Mouse (Mus musculus): Measurements from ENCODE around the gene Timm23. TPM values are rescaled to one million over a fixed set of nuclear protein-coding genes. Genes with fewer than 3 reads are reported as not detected.

The Timm23 gene
- total and polyA plus RNA-seq, 3 experiments, result 425 to 431 TPM; not detected in 1

DNA sequence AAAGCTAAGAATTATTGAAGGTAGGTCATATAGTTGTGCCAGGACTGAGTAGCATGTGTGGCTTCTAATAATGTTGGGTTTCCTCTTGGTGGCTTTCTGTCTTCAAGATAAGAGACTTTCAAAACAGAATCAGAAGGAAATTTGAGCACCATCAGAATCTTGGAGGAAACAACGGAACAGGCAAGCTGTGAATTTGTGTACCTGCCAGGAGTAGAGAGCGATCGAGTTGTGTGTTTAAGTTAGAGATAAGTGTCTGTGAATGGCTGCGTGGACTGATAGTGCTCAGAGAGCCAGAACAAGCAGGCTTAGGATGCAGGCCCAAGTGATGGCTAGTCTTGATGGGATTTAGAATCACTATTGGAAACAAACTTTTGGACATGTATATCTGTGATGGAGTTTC is 69.9 kb downstream of the Timm23 start (continued):
- TF ChIP-seq RCOR1 (IDR thresholded peaks at IDR 0.05; ENCODE audit: low read depth, low read length), result peak; percentile 91
- no peak for TF ChIP-seq ZC3H11A (IDR thresholded peaks at IDR 0.05; ENCODE audit: low read depth, low read length)
- no peak for TF ChIP-seq POLR2AphosphoS2 (IDR thresholded peaks at IDR 0.05; ENCODE audit: low read length)
- TF ChIP-seq CHD1 (IDR thresholded peaks at IDR 0.05; ENCODE audit: low read depth, low read length), result no peak
- no peak for TF ChIP-seq NRF1 (IDR thresholded peaks at IDR 0.05; ENCODE audit: insufficient read depth, low read depth, low read length, poor library complexity, severe bottlenecking)
- 0 out of 2 replicates have a peak, but pooled peaks have one; percentile 33 for TF ChIP-seq ZNF384 (IDR thresholded peaks at IDR 0.05; ENCODE audit: low read depth, low read length)
- peak; percentile 51; the same call in 1 of the 2 replicates for TF ChIP-seq MAFK (IDR thresholded peaks at IDR 0.05; ENCODE audit: borderline replicate concordance, low read depth, low read length)

Other genes starting within 250 kb of the Timm23 start
- 0.04 TPM in 1 of 2 replicates, not detected in the other for gene Galnt15, start 172.9 kb downstream of the Timm23 start, total RNA-seq (2012; rRNA removed)
- gene Galnt15, start 172.9 kb downstream of the Timm23 start, polyA plus RNA-seq (2012; ENCODE audit: insufficient read depth in 1 of 2, insufficient read length in 2 of 2, low read depth in 1 of 2, low replicate concordance in 2 of 2, missing spikeins in 1 of 2), result under 1 TPM in 1 of 2 experiments, not detected in 1; 0.15 TPM
- 52.4 and 54.8 TPM in 2 replicates for gene Oxnad1, start 116.5 kb downstream of the Timm23 start, total RNA-seq (2012; rRNA removed)
- 100 to 1,000 TPM in 1 of 2 experiments, 10 to 100 TPM in 1; 82.1 to 244 TPM for gene Oxnad1, start 116.5 kb downstream of the Timm23 start, polyA plus RNA-seq (2012; ENCODE audit: insufficient read depth in 1 of 2, insufficient read length in 2 of 2, low read depth in 1 of 2, low replicate concordance in 2 of 2, missing spikeins in 1 of 2)
- 110 and 116 TPM in 2 replicates for gene Dph3, start 116.2 kb downstream of the Timm23 start, total RNA-seq (2012; rRNA removed)
- 100 to 1,000 TPM; 103 to 108 TPM for gene Dph3, start 116.2 kb downstream of the Timm23 start, polyA plus RNA-seq (2012; ENCODE audit: insufficient read depth in 1 of 2, insufficient read length in 2 of 2, low read depth in 1 of 2, low replicate concordance in 2 of 2, missing spikeins in 1 of 2)
- gene Msmb, start 59.9 kb downstream of the Timm23 start, total RNA-seq (2012; rRNA removed), result not detected in 2 replicates
- not detected for gene Msmb, start 59.9 kb downstream of the Timm23 start, polyA plus RNA-seq (2012; ENCODE audit: insufficient read depth in 1 of 2, insufficient read length in 2 of 2, low read depth in 1 of 2, low replicate concordance in 2 of 2, missing spikeins in 1 of 2)
- gene Ncoa4, start 42.0 kb downstream of the Timm23 start, total RNA-seq (2012; rRNA removed), result 64.6 and 67.3 TPM in 2 replicates
- gene Ncoa4, start 42.0 kb downstream of the Timm23 start, polyA plus RNA-seq (2012; ENCODE audit: insufficient read depth in 1 of 2, insufficient read length in 2 of 2, low read depth in 1 of 2, low replicate concordance in 2 of 2, missing spikeins in 1 of 2), result 10 to 100 TPM; 54.5 to 57.9 TPM
- 43.0 and 43.8 TPM in 2 replicates for gene Parg, start 51 bp upstream of the Timm23 start, total RNA-seq (2012; rRNA removed)
- gene Parg, start 51 bp upstream of the Timm23 start, polyA plus RNA-seq (2012; ENCODE audit: insufficient read depth in 1 of 2, insufficient read length in 2 of 2, low read depth in 1 of 2, low replicate concordance in 2 of 2, missing spikeins in 1 of 2), result 10 to 100 TPM in 1 of 2 experiments, not detected in 1; 32.6 TPM
- 7.3 and 9.4 TPM in 2 replicates for gene Ogdhl, start 120.1 kb upstream of the Timm23 start, total RNA-seq (2012; rRNA removed)
- gene Ogdhl, start 120.1 kb upstream of the Timm23 start, polyA plus RNA-seq (2012; ENCODE audit: insufficient read depth in 1 of 2, insufficient read length in 2 of 2, low read depth in 1 of 2, low replicate concordance in 2 of 2, missing spikeins in 1 of 2), result 10 to 100 TPM in 1 of 2 experiments, not detected in 1; 12.6 TPM
- gene 1700024G13Rik, start 186.5 kb upstream of the Timm23 start, total RNA-seq (2012; rRNA removed), result not detected in 2 replicates
- not detected for gene 1700024G13Rik, start 186.5 kb upstream of the Timm23 start, polyA plus RNA-seq (2012; ENCODE audit: insufficient read depth in 1 of 2, insufficient read length in 2 of 2, low read depth in 1 of 2, low replicate concordance in 2 of 2, missing spikeins in 1 of 2)